Mouse (Mus musculus): ENCODE measurements around the gene Pex11b. TPM values are rescaled to one million over a fixed set of nuclear protein-coding genes. Genes with fewer than 3 reads are reported as not detected.
A peak's percentile ranks its signal among the peaks of the same experiment; 100 is the strongest.
"Not testable (repeated sequence)": the region's sequence is repeated elsewhere in the genome, so short reads cannot be mapped to it uniquely, and the experiment has no call there.

The Pex11b gene
- polyA plus RNA-seq, 1 experiment from 2014 or later, result 29.0 TPM

DNA sequence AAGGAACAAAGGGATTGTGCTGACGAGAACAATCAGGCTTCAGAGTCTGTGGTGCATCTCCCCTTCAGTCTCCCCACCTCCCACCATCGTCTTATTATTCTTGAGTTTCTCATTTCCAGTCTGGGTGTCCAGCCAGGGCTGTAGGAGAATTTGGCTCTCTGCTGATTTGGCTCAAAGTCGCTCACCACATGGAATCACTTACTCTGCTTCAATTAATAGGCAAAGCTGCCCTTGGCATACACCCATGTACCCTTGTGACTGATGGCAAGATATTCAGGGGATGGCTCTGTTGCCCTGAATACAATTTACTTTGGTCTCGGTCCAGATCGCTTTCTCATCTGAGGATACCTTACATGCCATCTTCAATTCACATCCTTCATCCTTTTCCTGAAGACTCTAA is 31.9 kb upstream of the Pex11b start:
- Histone ChIP-seq H3K27me3 (replicated peaks; ENCODE audit: control insufficient read depth, insufficient read depth, low read length) (peaks cover 14% of the 10 kb centered on the region), H3K4me2 (peak overlapping the region; percentile 92), H3K9ac (ENCODE audit: low read depth, low read length) (no peak overlapping the region), H3K4me1 (replicated peaks; ENCODE audit: control insufficient read depth, insufficient read depth, low read length) (peaks cover 10% of the 10 kb centered on the region; the same call in 1 of the 2 replicates), H3K27ac (ENCODE audit: low read depth, low read length) (no peak overlapping the region), H3K4me3 (ENCODE audit: low read depth, low read length) (no peak overlapping the region), H3K36me3 (ENCODE audit: control insufficient read depth, insufficient read depth, low read length) (no peaks in the 10 kb centered on the region), H3K9me3 (ENCODE audit: control insufficient read depth, low read length) (no peaks in the 10 kb centered on the region)
- WGBS, result 76% methylated on average over 5 of the region's 5 CpGs
- no peak for DNase-seq (ENCODE audit: low spot score)
- ATAC-seq (replicated peaks; ENCODE audit: low FRiP score), result no peak

DNA sequence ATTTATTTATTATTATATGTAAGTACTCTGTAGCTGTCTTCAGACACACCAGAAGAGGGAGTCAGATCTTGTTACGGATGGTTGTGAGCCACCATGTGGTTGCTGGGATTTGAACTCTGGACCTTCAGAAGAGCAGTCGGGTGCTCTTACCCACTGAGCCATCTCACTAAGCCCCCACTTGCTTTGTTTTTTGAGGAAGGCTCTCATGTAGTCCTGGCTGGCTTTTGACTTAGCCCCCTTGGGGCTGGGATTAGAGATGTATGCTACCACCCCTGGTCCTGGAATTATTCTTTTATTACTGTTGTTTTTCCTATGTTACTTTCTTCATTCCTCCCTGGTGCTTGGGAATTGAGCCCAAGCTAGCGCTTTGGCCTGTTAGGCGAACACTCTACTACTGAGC is 29.2 kb upstream of the Pex11b start:
- H3K4me3 ChIP-seq (ENCODE audit: low read depth, low read length); H3K27ac ChIP-seq (ENCODE audit: low read depth, low read length); H3K9me3 ChIP-seq (ENCODE audit: control insufficient read depth, low read length); H3K27me3 ChIP-seq (replicated peaks; ENCODE audit: control insufficient read depth, insufficient read depth, low read length); ATAC-seq (replicated peaks; ENCODE audit: low FRiP score); H3K36me3 ChIP-seq (ENCODE audit: control insufficient read depth, insufficient read depth, low read length); H3K4me2 ChIP-seq; H3K4me1 ChIP-seq (replicated peaks; ENCODE audit: control insufficient read depth, insufficient read depth, low read length); DNase-seq (ENCODE audit: low spot score); H3K9ac ChIP-seq (ENCODE audit: low read depth, low read length): not testable (repeated sequence)
- 91% methylated on average over 3 of the region's 4 CpGs for WGBS

DNA sequence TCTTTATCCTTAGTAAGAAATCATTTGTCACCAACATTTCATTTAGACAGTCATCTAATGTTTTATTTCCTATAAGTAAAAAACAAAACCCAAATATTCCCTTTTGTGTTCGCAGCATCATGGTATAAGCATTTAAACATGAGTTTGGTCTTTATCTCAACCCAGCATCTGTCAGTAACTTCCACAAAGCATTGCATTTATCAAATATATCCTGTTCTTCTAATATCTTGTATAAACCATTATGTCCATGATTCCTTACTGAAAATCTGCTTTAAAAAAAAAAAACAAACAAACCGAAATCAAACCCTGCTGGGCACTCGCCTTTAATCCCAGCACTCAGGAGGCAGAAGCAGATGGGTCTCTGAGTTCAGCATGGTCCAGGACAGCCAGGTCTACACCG is 28.6 kb upstream of the Pex11b start:
- ATAC-seq (replicated peaks; ENCODE audit: low FRiP score), result no peak
- Histone ChIP-seq H3K36me3 (ENCODE audit: control insufficient read depth, insufficient read depth, low read length) (no peaks in the 10 kb centered on the region), H3K27me3 (replicated peaks; ENCODE audit: control insufficient read depth, insufficient read depth, low read length) (no peaks in the 10 kb centered on the region), H3K9me3 (ENCODE audit: control insufficient read depth, low read length) (no peaks in the 10 kb centered on the region), H3K4me1 (replicated peaks; ENCODE audit: control insufficient read depth, insufficient read depth, low read length) (no peaks in the 10 kb centered on the region; the same call in 1 of the 2 replicates), H3K9ac (ENCODE audit: low read depth, low read length) (no peak overlapping the region), H3K27ac (ENCODE audit: low read depth, low read length) (no peak overlapping the region), H3K4me3 (ENCODE audit: low read depth, low read length) (no peak overlapping the region), H3K4me2 (no peak overlapping the region)
- WGBS, result 81% methylated on average over 4 of the region's 4 CpGs
- no peak for DNase-seq (ENCODE audit: low spot score)

DNA sequence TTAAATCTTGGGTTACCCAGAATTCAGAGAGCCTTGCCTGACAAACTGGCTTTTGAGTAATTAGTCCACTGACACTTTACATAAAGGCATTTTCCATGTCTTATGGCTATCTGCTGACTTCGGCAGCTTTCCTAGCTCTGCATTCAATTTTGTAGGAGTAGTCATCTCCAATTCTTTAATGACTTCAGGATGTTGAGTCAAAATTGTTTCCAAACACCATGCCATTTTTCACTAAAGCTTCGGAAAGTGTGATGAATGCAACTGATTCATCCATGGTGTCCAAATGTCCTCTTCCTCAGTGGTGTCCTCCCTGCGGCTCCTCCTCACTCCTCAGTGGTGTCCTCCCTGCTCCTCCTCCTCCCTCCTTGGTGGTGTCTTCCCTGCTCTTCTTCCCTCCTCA is 17.2 kb upstream of the Pex11b start:
- Histone ChIP-seq H3K9ac (ENCODE audit: low read depth, low read length) (no peak overlapping the region), H3K27ac (ENCODE audit: low read depth, low read length) (no peak overlapping the region), H3K4me1 (replicated peaks; ENCODE audit: control insufficient read depth, insufficient read depth, low read length) (no peaks in the 10 kb centered on the region), H3K27me3 (replicated peaks; ENCODE audit: control insufficient read depth, insufficient read depth, low read length) (no peaks in the 10 kb centered on the region), H3K4me3 (ENCODE audit: low read depth, low read length) (no peak overlapping the region), H3K4me2 (no peak overlapping the region), H3K36me3 (ENCODE audit: control insufficient read depth, insufficient read depth, low read length) (peaks cover 7% of the 10 kb centered on the region; the same call in 1 of the 2 replicates), H3K9me3 (ENCODE audit: control insufficient read depth, low read length) (no peaks in the 10 kb centered on the region)
- ATAC-seq (replicated peaks; ENCODE audit: low FRiP score) (no peak), DNase-seq (ENCODE audit: low spot score) (no peak)
- 94% methylated on average over 3 of the region's 3 CpGs for WGBS

DNA sequence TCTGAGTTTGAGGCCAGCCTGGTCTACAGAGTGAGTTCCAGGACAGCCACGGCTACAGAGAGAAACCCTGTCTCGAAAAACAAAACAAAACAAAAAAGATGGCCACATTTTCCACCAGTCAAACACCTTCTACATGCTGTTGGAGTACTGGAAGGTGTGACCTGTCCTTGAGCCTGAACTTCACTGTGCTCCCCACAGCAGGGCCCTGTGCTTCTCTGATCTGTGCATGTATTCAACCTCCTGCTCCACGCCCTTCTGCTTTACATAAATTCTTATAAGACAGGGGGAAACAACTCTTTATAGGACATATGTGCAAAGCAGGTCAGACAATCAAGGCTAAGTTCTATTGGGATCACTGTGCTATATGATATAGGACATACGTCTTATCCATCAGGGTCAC is 12.0 kb upstream of the Pex11b start:
- Histone ChIP-seq H3K4me3 (ENCODE audit: low read depth, low read length) (no peak overlapping the region), H3K4me1 (replicated peaks; ENCODE audit: control insufficient read depth, insufficient read depth, low read length) (no peaks in the 10 kb centered on the region), H3K36me3 (ENCODE audit: control insufficient read depth, insufficient read depth, low read length) (peaks cover 8% of the 10 kb centered on the region; the same call in 1 of the 2 replicates), H3K27me3 (replicated peaks; ENCODE audit: control insufficient read depth, insufficient read depth, low read length) (no peaks in the 10 kb centered on the region), H3K27ac (ENCODE audit: low read depth, low read length) (no peak overlapping the region), H3K4me2 (no peak overlapping the region), H3K9ac (ENCODE audit: low read depth, low read length) (no peak overlapping the region), H3K9me3 (ENCODE audit: control insufficient read depth, low read length) (no peaks in the 10 kb centered on the region)
- no peak for ATAC-seq (replicated peaks; ENCODE audit: low FRiP score)
- DNase-seq (ENCODE audit: low spot score), result no peak
- WGBS, result 91% methylated on average over 4 of the region's 4 CpGs

DNA sequence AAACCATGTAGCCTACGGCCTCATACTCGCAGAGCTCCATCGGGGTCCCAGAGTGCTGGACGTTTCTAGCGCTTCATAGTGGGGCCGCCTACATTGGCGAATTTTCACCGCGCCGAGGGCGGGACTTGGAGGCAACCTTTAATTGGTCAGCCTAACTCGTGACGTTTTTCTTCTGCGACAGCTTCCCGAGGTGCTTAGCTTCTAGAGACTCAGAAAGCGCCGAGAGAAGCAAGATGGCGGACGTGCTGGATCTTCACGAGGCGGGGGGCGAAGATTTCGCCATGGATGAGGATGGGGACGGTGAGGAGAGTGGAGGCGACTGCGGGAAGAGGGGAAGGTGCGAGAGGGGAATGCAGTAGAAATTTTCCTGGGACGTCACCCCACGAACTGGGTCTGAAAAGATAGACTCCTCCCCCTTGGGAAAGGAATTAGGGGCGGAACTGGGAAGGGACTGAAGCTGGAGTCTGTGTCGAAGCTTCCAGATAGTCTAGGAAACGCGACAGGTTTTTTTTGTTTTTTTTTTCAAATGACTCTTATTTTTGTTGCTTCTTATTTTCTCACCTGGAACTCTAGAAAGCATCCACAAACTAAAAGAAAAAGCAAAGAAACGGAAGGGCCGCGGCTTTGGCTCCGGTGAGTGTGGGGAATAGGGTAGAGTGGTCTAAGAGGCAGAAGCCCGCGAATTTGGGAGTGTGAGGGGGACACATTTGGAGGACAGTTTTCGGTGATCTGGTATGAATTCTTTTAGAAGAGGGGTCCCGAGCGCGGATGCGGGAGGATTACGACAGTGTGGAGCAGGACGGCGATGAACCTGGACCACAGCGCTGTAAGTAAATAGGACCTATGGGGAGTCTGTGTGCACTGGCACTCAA is 5.2 kb upstream of the Pex11b start, which contains the start of gene Rbm8a:
Gene Rbm8a (plus strand): TSS at position 205 of the 872 bp plus-strand sequence.
- peak within 1 kb of the TSS; percentile 49; the same call in 1 of the 2 replicates for H3K27ac ChIP-seq (ENCODE audit: low read depth, low read length)
- H3K4me3 ChIP-seq (ENCODE audit: low read depth, low read length), result peak within 1 kb of the TSS; percentile 80
- peaks cover 9% of the 10 kb centered on the region for H3K36me3 ChIP-seq (ENCODE audit: control insufficient read depth, insufficient read depth, low read length)
- H3K27me3 ChIP-seq (replicated peaks; ENCODE audit: control insufficient read depth, insufficient read depth, low read length), result no peaks in the 10 kb centered on the region
- peak within 1 kb of the TSS; percentile 85 for H3K9ac ChIP-seq (ENCODE audit: low read depth, low read length)
- peaks cover 11% of the 10 kb centered on the region for H3K4me1 ChIP-seq (replicated peaks; ENCODE audit: control insufficient read depth, insufficient read depth, low read length)
- ATAC-seq (replicated peaks; ENCODE audit: low FRiP score) (peak; percentile 92), DNase-seq (ENCODE audit: low spot score) (peak; percentile 91)
- WGBS, result under 1% methylated on average over 48 of the region's 48 CpGs
- H3K4me2 ChIP-seq, result peak within 1 kb of the TSS; percentile 76
- no peaks in the 10 kb centered on the region for H3K9me3 ChIP-seq (ENCODE audit: control insufficient read depth, low read length)

DNA sequence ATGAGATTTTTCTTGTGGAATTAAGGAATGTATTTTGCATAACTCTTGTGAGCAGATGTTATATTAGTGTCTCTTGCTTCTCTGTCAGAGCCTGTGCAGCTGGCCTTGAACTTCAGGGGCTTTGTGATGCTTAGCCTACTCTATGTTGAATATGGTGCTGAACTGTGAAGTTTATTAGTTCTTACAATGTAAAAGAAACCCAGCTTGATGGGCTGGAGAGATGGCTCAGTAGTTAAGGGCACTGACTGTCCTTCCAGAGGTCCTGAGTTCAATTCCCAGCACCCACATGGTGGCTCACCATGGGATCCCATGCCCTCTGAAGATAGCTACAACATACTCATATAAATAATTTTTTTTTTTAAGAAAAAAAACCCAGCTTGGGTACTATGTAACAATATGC is 3.1 kb upstream of the Pex11b start:
- H3K4me2 ChIP-seq, result no peak overlapping the region
- H3K9ac ChIP-seq (ENCODE audit: low read depth, low read length), result no peak overlapping the region
- H3K27ac ChIP-seq (ENCODE audit: low read depth, low read length), result no peak overlapping the region
- H3K9me3 ChIP-seq (ENCODE audit: control insufficient read depth, low read length), result no peaks in the 10 kb centered on the region
- no peaks in the 10 kb centered on the region for H3K27me3 ChIP-seq (replicated peaks; ENCODE audit: control insufficient read depth, insufficient read depth, low read length)
- ATAC-seq (replicated peaks; ENCODE audit: low FRiP score), result no peak
- peaks cover 9% of the 10 kb centered on the region for H3K36me3 ChIP-seq (ENCODE audit: control insufficient read depth, insufficient read depth, low read length)
- peaks cover 18% of the 10 kb centered on the region for H3K4me1 ChIP-seq (replicated peaks; ENCODE audit: control insufficient read depth, insufficient read depth, low read length)
- DNase-seq (ENCODE audit: low spot score), result no peak
- H3K4me3 ChIP-seq (ENCODE audit: low read depth, low read length), result no peak overlapping the region

DNA sequence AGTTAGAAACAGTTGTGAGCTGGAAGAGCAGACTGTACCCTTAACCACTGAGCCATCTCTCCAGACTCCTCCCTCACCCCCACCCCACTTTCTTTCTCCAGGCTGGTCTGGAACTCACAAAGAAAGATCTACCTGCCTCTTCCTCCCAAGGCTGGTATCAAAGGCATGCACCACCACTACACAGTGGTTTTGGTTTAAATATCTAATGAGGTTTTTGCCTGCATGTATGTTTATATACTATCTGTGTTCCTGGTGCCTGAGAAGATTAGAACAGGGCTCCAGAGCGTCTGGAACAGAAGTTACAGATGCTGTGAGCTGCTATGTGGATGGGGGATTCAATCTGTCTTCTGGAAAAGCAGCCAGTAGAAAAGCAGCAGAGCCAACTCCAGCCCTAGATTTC is 1.2 kb upstream of the Pex11b start:
- Histone ChIP-seq H3K4me2 (no peak overlapping the region; the same call in 1 of the 2 replicates), H3K36me3 (ENCODE audit: control insufficient read depth, insufficient read depth, low read length) (peaks cover 11% of the 10 kb centered on the region), H3K27me3 (replicated peaks; ENCODE audit: control insufficient read depth, insufficient read depth, low read length) (no peaks in the 10 kb centered on the region), H3K9me3 (ENCODE audit: control insufficient read depth, low read length) (no peaks in the 10 kb centered on the region), H3K4me1 (replicated peaks; ENCODE audit: control insufficient read depth, insufficient read depth, low read length) (peaks cover 18% of the 10 kb centered on the region), H3K4me3 (ENCODE audit: low read depth, low read length) (no peak overlapping the region), H3K9ac (ENCODE audit: low read depth, low read length) (no peak overlapping the region), H3K27ac (ENCODE audit: low read depth, low read length) (no peak overlapping the region)
- no peak for DNase-seq (ENCODE audit: low spot score)
- ATAC-seq (replicated peaks; ENCODE audit: low FRiP score), result no peak
- 36% methylated on average over 1 of the region's 1 CpGs for WGBS

DNA sequence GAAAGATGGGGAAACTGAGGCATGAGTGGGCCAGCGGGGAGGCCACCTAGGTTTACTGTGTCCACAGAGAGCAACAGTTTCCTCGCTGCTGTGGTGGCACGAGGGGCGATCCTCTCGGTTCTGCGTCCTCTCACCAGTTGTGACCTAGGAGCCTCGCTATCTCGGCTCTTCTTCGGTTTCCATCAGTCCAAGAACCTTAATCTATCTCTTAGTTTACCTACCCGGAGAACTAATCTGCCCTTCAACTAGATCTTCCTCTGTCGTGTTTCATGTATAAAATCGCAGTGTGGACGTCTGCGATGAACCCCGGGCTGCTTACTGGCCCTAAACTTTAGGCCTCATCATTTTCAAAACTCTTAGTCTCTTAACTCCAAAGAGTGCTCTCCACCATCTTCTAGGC is 730 bp downstream of the Pex11b start:
- Histone ChIP-seq H3K36me3 (ENCODE audit: control insufficient read depth, insufficient read depth, low read length) (peaks cover 13% of the 10 kb centered on the region), H3K27me3 (replicated peaks; ENCODE audit: control insufficient read depth, insufficient read depth, low read length) (no peaks in the 10 kb centered on the region), H3K9ac (ENCODE audit: low read depth, low read length) (peak overlapping the region; percentile 91), H3K27ac (ENCODE audit: low read depth, low read length) (peak overlapping the region; percentile 61), H3K4me3 (ENCODE audit: low read depth, low read length) (peak overlapping the region; percentile 80), H3K9me3 (ENCODE audit: control insufficient read depth, low read length) (no peaks in the 10 kb centered on the region), H3K4me1 (replicated peaks; ENCODE audit: control insufficient read depth, insufficient read depth, low read length) (peaks cover 14% of the 10 kb centered on the region), H3K4me2 (peak overlapping the region; percentile 85)
- WGBS, result 7% methylated on average over 15 of the region's 15 CpGs
- ATAC-seq (replicated peaks; ENCODE audit: low FRiP score), result peak; percentile 19; the same call in 1 of the 2 replicates
- DNase-seq (ENCODE audit: low spot score), result no peak
